Mouse (Mus musculus) spleen, postnatal 36 days (tissue): ENCODE data around the gene Gm10306.

Source experiments
- DNase-seq, 2 experiments: peaks; one replicate each; pipeline ENCODE4 v3.0.0; 2022; ENCODE audit warnings: low spot score in 2 of 2, mixed read lengths in 1 of 2

Gm10306 gene

GRCm38 (mm10) chr4:94605591-94605990 is 49.2 kb downstream of the Gm10306 start:
- no peak for DNase-seq
